Mouse (Mus musculus) liver, adult 2 months (tissue): ENCODE data around the gene Pde4d.

Experiments
- CTCF ChIP-seq: fragments of 200-500 bp; IDR thresholded peaks from 2 replicates; pipeline ENCODE4 v1.5.1; 2011; ENCODE audit warnings: low read depth, low read length, control low read depth
- POLR2A ChIP-seq: fragments of 200-500 bp; IDR thresholded peaks from 2 replicates; pipeline ENCODE4 v1.6.1; 2011; ENCODE audit warnings: low read length, control low read depth; ENCODE audit not compliant: insufficient read depth; ENCODE audit errors: extremely low read depth

DNA sequence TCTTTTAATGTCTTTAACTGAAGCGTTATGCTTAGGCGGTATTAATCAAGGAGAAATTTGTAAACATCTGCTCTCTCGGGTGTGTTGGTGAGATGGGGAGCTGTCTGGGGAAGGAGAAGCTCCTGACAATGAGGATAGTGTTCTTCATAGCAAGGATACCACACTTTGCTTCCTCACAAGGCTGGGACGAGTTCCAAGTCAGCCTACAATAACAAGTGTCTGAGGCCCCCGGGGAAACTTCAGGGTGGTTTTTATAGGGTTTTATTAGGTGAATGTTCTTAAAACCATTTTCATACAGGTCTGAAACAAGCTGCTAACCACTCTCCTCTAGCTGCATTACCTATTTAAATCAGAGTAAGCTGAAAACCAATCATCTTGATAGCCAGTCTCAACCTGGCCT is 1433.9 kb downstream of the Pde4d start:
- no peak for TF ChIP-seq POLR2A
- no peak for TF ChIP-seq CTCF
